Mouse (Mus musculus) cortical plate, adult 2 months (tissue): ENCODE results near the gene Etl4.

ENCODE experiments used
- CTCF ChIP-seq: fragments of 200-500 bp; IDR thresholded peaks from 2 replicates; pipeline ENCODE4 v1.5.1; 2011; ENCODE audit warnings: mild to moderate bottlenecking, control low read depth, low read length; ENCODE audit not compliant: insufficient read depth; ENCODE audit errors: extremely low read depth
- POLR2A ChIP-seq: fragments of 200-500 bp; IDR thresholded peaks from 2 replicates; pipeline ENCODE4 v1.6.1; 2011; ENCODE audit warnings: mild to moderate bottlenecking, low read length, control low read depth; ENCODE audit not compliant: insufficient read depth; ENCODE audit errors: extremely low read depth

DNA sequence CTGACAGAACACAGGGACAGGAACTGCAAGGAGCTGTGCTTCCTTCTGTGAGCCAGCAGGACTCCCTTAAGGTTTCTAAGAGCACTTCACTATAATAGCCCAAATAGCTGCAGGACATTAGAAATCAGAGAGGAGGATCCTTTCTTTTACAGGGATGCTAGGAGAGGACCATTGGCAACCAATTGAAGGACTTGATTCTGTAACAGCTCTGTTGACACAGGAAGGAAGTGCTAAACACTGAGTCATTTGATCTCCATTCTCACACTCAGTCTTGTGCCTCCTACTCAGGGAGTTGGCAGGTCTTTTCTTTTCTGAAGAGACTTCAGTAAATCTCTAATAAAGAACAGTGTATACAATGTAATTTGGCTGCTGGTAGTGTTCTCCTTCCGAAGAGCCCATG is 838.9 kb downstream of the Etl4 start:
- TF ChIP-seq POLR2A (no peak), CTCF (no peak)
